In genomic region chr8:125187044-125187443, GRCm38 (mm10) we compare ENCODE assay signal across 13 mouse cellular contexts.
A peak's percentile ranks its signal among the peaks of the same experiment; 100 is the strongest.
DNase-seq lines count a peak whose midpoint lies in the region; ATAC-seq and TF ChIP-seq lines count a peak whose summit lies in the region.
"Had no signal": no experiment of that assay in that cellular context is flagged by ENCODE, and none has a peak within 500 bp of the region (broad histone marks: within the 10 kb centered on the region; RNA-seq: fewer than 3 reads in every experiment).

No protein-coding gene starts in this region.

- peak overlapping the region; percentile 19 for H3K4me2 ChIP-seq in liver, embryonic 11.5 days
- no peak overlapping the region for H3K4me2 ChIP-seq in liver, postnatal 0 days (ENCODE audit: low read depth, low read length)
- peak overlapping the region; percentile 24 for H3K4me2 ChIP-seq in intestine, postnatal 0 days (replicated peaks; ENCODE audit: low read depth)
- H3K4me2 ChIP-seq: forebrain, embryonic 13.5 days; limb, embryonic 13.5 days had no signal

- H3K36me3 ChIP-seq in heart, adult 2 months (ENCODE audit: control insufficient read depth, insufficient read depth, low read length), result no peaks in the 10 kb centered on the region
- no peaks in the 10 kb centered on the region for H3K36me3 ChIP-seq in liver, embryonic 11.5 days (ENCODE audit: control insufficient read depth, insufficient read depth, low read length)
- no peaks in the 10 kb centered on the region for H3K36me3 ChIP-seq in liver, postnatal 0 days (replicated peaks; ENCODE audit: insufficient read depth, low read length)
- H3K36me3 ChIP-seq in intestine, postnatal 0 days (ENCODE audit: control insufficient read depth, insufficient read depth), result no peaks in the 10 kb centered on the region
- H3K36me3 ChIP-seq: limb, embryonic 13.5 days had no signal

- H3K9ac ChIP-seq in heart, adult 2 months (ENCODE audit: low read depth, low read length), result peak overlapping the region; percentile 5; the same call in 1 of the 2 replicates
- no peak overlapping the region for H3K9ac ChIP-seq in liver, embryonic 11.5 days (ENCODE audit: low read depth, low read length)
- no peak overlapping the region for H3K9ac ChIP-seq in liver, postnatal 0 days (replicated peaks)
- H3K9ac ChIP-seq in intestine, postnatal 0 days (ENCODE audit: low read depth, low read length), result no peak overlapping the region
- H3K9ac ChIP-seq: forebrain, embryonic 13.5 days; limb, embryonic 13.5 days had no signal

- H3K4me1 ChIP-seq in heart, adult 2 months (ENCODE audit: control insufficient read depth, insufficient read depth, low read length), result peaks cover 1% of the 10 kb centered on the region; the same call in 1 of the 2 replicates
- H3K4me1 ChIP-seq in liver, embryonic 11.5 days (replicated peaks; ENCODE audit: control insufficient read depth, insufficient read depth, low read length), result peaks cover 8% of the 10 kb centered on the region; the same call in 1 of the 2 replicates
- H3K4me1 ChIP-seq in liver, postnatal 0 days (ENCODE audit: insufficient read depth), result no peaks in the 10 kb centered on the region
- no peaks in the 10 kb centered on the region for H3K4me1 ChIP-seq in intestine, postnatal 0 days (replicated peaks; ENCODE audit: control insufficient read depth, insufficient read depth, low read length)

- intact Hi-C loops in heart, adult 2 months (cut with DNase I), result no loop called here
- intact Hi-C loops in heart, postnatal 14 days (cut with DNase I), result loop anchor here (5.0 kb wide), 1 partner anchor 35 kb away; no protein-coding TSS in a partner anchor

- H3K79me2 ChIP-seq in heart, adult 2 months (replicated peaks; ENCODE audit: control insufficient read depth, insufficient read depth, low read length), result 0 out of 2 replicates have a peak, but pooled peaks cover 2% of the 10 kb centered on the region

- ATAC-seq in liver, embryonic 11.5 days (replicated peaks; ENCODE audit: low FRiP score), result no peak
- ATAC-seq in liver, postnatal 0 days, result no peak
- no peak for ATAC-seq in intestine, postnatal 0 days
- ATAC-seq: forebrain, embryonic 13.5 days had no signal

- no peak for TF ChIP-seq CTCF in heart, adult 2 months (IDR thresholded peaks at IDR 0.05)
- no peak for TF ChIP-seq CTCF in liver, postnatal 0 days (IDR thresholded peaks at IDR 0.05; ENCODE audit: low read depth)
- no peak for TF ChIP-seq CTCF in intestine, postnatal 0 days (IDR thresholded peaks at IDR 0.05; ENCODE audit: low read depth)

- no peaks in the 10 kb centered on the region for H3K9me3 ChIP-seq in liver, embryonic 11.5 days (ENCODE audit: control insufficient read depth, low read length)
- no peaks in the 10 kb centered on the region for H3K9me3 ChIP-seq in liver, postnatal 0 days (ENCODE audit: low read length)
- H3K9me3 ChIP-seq in intestine, postnatal 0 days (ENCODE audit: control insufficient read depth), result no peaks in the 10 kb centered on the region
- H3K9me3 ChIP-seq: forebrain, embryonic 13.5 days; limb, embryonic 13.5 days had no signal

- no peak for TF ChIP-seq EP300 in heart, adult 2 months (IDR thresholded peaks at IDR 0.05; ENCODE audit: insufficient read depth, low read depth, low read length)
- TF ChIP-seq EP300 in liver, postnatal 0 days (IDR thresholded peaks at IDR 0.05; ENCODE audit: low read depth), result no peak

- no peak for TF ChIP-seq POLR2A in heart, adult 2 months (IDR thresholded peaks at IDR 0.05; ENCODE audit: insufficient read depth, low read depth, low read length)

- 45% methylated on average over 10 of the region's 10 CpGs for WGBS in heart, adult 2 months
- WGBS in liver, embryonic 11.5 days, result 24% methylated on average over 10 of the region's 10 CpGs
- 37% methylated on average over 10 of the region's 10 CpGs for WGBS in liver, postnatal 0 days (ENCODE audit: insufficient replicate concordance)
- WGBS in intestine, postnatal 0 days, result 17% methylated on average over 10 of the region's 10 CpGs

- DNase-seq in heart, adult 2 months, result no peak
- DNase-seq in heart, postnatal 14 days, result no peak
- no peak for DNase-seq in liver, embryonic 11.5 days (ENCODE audit: low spot score)
- no peak for DNase-seq in liver, postnatal 0 days
- DNase-seq in MEL-GATA-1-ER (ENCODE audit: extremely low read depth, low read depth), result peak; percentile 38
- DNase-seq in MN1 (ENCODE audit: low spot score), result no peak
- no peak for DNase-seq in urinary bladder, postnatal 25 days (ENCODE audit: low spot score)
- DNase-seq: B cell, adult 2 months; kidney, adult 8-10 months; right cerebral cortex, postnatal 4 days had no signal

- peak overlapping the region; percentile 15; the same call in 1 of the 2 replicates for H3K27ac ChIP-seq in heart, adult 2 months
- H3K27ac ChIP-seq in liver, embryonic 11.5 days (ENCODE audit: low read depth, low read length), result no peak overlapping the region
- no peak overlapping the region for H3K27ac ChIP-seq in liver, postnatal 0 days (ENCODE audit: low read depth)
- H3K27ac ChIP-seq in intestine, postnatal 0 days (ENCODE audit: low read depth, low read length), result no peak overlapping the region
- H3K27ac ChIP-seq: forebrain, embryonic 13.5 days; limb, embryonic 13.5 days had no signal

- no peak overlapping the region for H3K4me3 ChIP-seq in heart, adult 2 months
- H3K4me3 ChIP-seq in liver, embryonic 11.5 days (ENCODE audit: low read depth, low read length), result no peak overlapping the region
- H3K4me3 ChIP-seq in liver, postnatal 0 days (ENCODE audit: low read depth, low read length), result no peak overlapping the region
- no peak overlapping the region for H3K4me3 ChIP-seq in intestine, postnatal 0 days (ENCODE audit: low read depth, low read length)
- H3K4me3 ChIP-seq: forebrain, embryonic 13.5 days; limb, embryonic 13.5 days had no signal

- H3K27me3 ChIP-seq in heart, adult 2 months (ENCODE audit: control insufficient read depth, insufficient read depth, low read length), result no peaks in the 10 kb centered on the region
- no peaks in the 10 kb centered on the region; the same call in 1 of the 2 replicates for H3K27me3 ChIP-seq in liver, embryonic 11.5 days (replicated peaks; ENCODE audit: control insufficient read depth, insufficient read depth, low read length)
- no peaks in the 10 kb centered on the region for H3K27me3 ChIP-seq in liver, postnatal 0 days (ENCODE audit: insufficient read depth, low read length)
- H3K27me3 ChIP-seq in intestine, postnatal 0 days (replicated peaks; ENCODE audit: control insufficient read depth, insufficient read depth, low read length), result no peaks in the 10 kb centered on the region
